Mouse (Mus musculus): ENCODE data around the gene Nr4a3. TPM values are rescaled to one million over a fixed set of nuclear protein-coding genes. Genes with fewer than 3 reads are reported as not detected.

The Nr4a3 gene
- polyA plus RNA-seq, 1 experiment: 0.33 TPM

DNA sequence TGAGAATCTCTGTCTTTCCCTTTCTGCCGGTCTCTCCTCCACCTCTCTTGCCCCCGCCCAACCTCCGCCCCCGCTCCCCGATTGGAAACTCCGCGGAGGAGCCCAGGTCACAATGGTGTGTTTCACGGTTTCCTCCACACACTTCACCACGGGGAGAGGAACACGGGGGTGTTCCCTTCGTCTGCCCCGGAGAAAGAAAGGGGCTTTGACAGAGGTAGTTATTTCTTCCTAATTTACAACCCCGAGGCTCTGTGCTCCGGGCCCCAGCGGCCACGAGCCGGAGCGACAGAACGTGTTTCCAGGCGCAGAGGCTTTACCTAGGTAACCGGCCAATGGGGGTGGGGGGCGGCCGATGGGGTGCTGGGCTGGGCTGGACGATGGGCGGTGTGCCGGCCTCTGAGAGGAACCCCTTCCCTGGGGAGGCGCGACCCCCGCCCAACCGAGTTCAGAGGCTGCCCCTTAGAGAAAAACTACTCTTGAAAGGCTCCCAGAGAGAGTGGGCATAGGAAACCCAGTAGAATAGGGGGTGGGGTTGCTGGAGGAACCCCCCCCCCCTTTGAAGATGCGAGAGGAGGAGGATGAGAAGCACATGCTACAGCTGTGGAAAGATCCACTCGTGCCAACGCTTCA, 2.3 kb downstream of the Nr4a3 start:
- no peaks in the 10 kb centered on the region for H3K36me3 ChIP-seq (ENCODE audit: control insufficient read depth, insufficient read depth, low read length, poor library complexity, severe bottlenecking)
- no peak for TF ChIP-seq POLR2A (IDR thresholded peaks at IDR 0.05; ENCODE audit: insufficient read depth, low read length)
- no peak for TF ChIP-seq EP300 (IDR thresholded peaks at IDR 0.05; ENCODE audit: insufficient read depth, low read depth, low read length)
- TF ChIP-seq CTCF (IDR thresholded peaks at IDR 0.05; ENCODE audit: low read depth, low read length): no peak
- no peaks in the 10 kb centered on the region for H3K9me3 ChIP-seq (replicated peaks; ENCODE audit: control insufficient read depth, insufficient read depth, low read length, poor library complexity, severe bottlenecking)
- 0 out of 2 replicates have a peak overlapping the region, but pooled peaks have one; percentile 14 for H3K4me3 ChIP-seq (ENCODE audit: low read depth, low read length)
- H3K27me3 ChIP-seq (ENCODE audit: control insufficient read depth, insufficient read depth, low read length, poor library complexity, severe bottlenecking): peaks cover 38% of the 10 kb centered on the region
- H3K27ac ChIP-seq (ENCODE audit: insufficient read depth, low read length): no peak overlapping the region
- H3K9ac ChIP-seq (ENCODE audit: low read depth, poor library complexity, severe bottlenecking): no peak overlapping the region
- no peaks in the 10 kb centered on the region for H3K4me1 ChIP-seq (ENCODE audit: control insufficient read depth, insufficient read depth, low read length)

DNA sequence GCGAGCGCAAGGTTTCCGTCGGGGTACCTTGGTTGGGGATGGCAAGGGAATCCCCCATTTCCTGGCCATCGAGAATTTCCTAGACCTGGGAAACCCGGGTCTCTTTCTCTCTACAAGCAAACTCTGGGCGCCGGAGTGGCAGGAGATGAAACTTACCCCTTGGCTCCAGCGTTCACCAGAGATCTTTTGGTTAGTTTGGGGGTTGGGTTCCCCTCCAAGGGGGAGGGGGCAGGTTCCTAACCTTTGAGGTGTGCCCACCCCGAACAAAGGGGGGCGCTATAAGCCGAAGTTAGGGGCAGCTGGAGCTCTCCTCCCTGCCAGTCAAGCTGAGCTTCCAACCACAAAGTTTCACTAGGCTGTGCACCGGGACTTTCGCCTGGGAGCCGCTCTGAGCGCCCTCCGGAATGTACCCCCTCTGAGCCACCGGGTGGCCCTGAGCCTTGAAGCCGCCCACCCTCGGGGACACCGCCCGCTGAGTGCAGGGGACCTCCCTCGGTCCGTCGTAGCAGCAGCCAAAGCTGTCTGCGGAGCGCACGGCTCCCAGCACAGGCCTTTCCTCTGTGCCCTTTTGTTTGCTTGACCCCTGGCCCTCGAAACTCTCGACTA, 2.9 kb downstream of the Nr4a3 start:
- H3K27me3 ChIP-seq (ENCODE audit: control insufficient read depth, insufficient read depth, low read length, poor library complexity, severe bottlenecking): peaks cover 38% of the 10 kb centered on the region
- no peaks in the 10 kb centered on the region for H3K9me3 ChIP-seq (replicated peaks; ENCODE audit: control insufficient read depth, insufficient read depth, low read length, poor library complexity, severe bottlenecking)
- H3K9ac ChIP-seq (ENCODE audit: low read depth, poor library complexity, severe bottlenecking): no peak overlapping the region
- H3K36me3 ChIP-seq (ENCODE audit: control insufficient read depth, insufficient read depth, low read length, poor library complexity, severe bottlenecking): no peaks in the 10 kb centered on the region
- no peaks in the 10 kb centered on the region for H3K4me1 ChIP-seq (ENCODE audit: control insufficient read depth, insufficient read depth, low read length)
- peak overlapping the region; percentile 29 for H3K4me3 ChIP-seq (ENCODE audit: low read depth, low read length)
- no peak for TF ChIP-seq EP300 (IDR thresholded peaks at IDR 0.05; ENCODE audit: insufficient read depth, low read depth, low read length)
- peak; percentile 29 for TF ChIP-seq CTCF (IDR thresholded peaks at IDR 0.05; ENCODE audit: low read depth, low read length)
- H3K27ac ChIP-seq (ENCODE audit: insufficient read depth, low read length): no peak overlapping the region

DNA sequence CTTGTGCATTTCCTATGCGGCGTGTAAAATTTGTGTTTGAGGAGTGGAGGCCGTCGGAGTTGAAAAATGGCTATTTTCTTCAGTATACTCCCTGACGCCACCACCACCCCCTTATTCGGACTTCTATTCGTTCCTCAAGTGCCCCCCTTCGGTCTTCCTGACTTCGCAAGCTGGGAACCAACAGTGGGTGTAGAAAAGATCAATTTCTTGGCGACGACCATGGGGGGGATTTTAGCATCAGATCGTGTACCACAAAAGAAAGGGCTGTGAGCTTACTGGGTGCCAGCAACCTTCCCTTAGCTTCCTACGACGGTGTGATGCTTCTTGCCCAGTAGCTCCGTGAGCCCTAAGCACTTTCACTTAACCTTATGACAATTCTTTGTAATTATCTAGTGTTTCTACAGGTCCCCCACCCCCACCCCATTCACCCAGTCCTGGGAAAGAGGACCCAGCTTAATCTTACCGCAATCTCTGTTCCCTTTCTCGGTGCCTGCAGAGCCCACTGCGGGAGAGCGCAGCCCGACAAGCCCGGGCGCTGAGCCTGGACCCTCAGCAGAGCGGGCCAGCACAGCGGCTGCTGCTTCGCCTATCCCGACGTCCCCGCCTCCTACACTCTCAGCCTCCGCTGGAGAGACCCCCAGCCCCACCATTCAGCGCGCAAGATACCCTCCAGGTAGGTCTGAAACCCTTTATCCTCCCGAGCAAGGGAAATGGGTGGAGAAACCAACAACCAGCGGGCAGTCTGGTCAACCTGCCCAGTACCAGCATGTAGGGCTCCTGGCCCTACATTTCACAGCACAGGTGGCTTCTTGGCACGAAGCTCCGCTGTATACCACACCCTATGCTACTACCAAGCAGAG, 3.7 kb downstream of the Nr4a3 start:
- Histone ChIP-seq H3K36me3 (ENCODE audit: control insufficient read depth, insufficient read depth, low read length, poor library complexity, severe bottlenecking) (no peaks in the 10 kb centered on the region), H3K27ac (ENCODE audit: insufficient read depth, low read length) (no peak overlapping the region), H3K4me1 (ENCODE audit: control insufficient read depth, insufficient read depth, low read length) (no peaks in the 10 kb centered on the region), H3K9me3 (replicated peaks; ENCODE audit: control insufficient read depth, insufficient read depth, low read length, poor library complexity, severe bottlenecking) (no peaks in the 10 kb centered on the region), H3K9ac (ENCODE audit: low read depth, poor library complexity, severe bottlenecking) (no peak overlapping the region), H3K4me3 (ENCODE audit: low read depth, low read length) (peak overlapping the region; percentile 29; the same call in 1 of the 2 replicates), H3K27me3 (ENCODE audit: control insufficient read depth, insufficient read depth, low read length, poor library complexity, severe bottlenecking) (peaks cover 38% of the 10 kb centered on the region)
- TF ChIP-seq EP300 (IDR thresholded peaks at IDR 0.05; ENCODE audit: insufficient read depth, low read depth, low read length) (no peak), POLR2A (IDR thresholded peaks at IDR 0.05; ENCODE audit: insufficient read depth, low read length) (no peak), CTCF (IDR thresholded peaks at IDR 0.05; ENCODE audit: low read depth, low read length) (no peak)

DNA sequence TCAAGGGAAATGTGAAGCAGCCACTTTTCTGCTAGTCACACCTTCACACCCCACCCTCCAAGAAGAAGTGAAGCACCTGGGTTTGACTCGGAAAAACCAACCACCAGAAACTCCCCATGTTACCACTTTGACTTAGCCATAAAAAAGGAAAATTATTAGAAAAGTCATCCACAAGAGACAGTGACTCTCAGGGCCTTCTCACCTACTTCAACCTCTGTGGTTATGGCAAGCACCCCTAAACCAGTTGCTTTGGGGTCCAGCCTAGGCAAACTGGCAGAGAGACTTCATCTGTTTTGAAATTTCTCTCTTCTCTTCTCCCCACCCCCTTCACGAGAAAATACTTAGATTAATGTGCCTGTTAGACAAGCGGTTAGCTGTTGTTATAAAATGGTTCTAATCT, 5.1 kb downstream of the Nr4a3 start:
- TF ChIP-seq POLR2A (IDR thresholded peaks at IDR 0.05; ENCODE audit: insufficient read depth, low read length): no peak
- no peak for TF ChIP-seq EP300 (IDR thresholded peaks at IDR 0.05; ENCODE audit: insufficient read depth, low read depth, low read length)
- TF ChIP-seq CTCF (IDR thresholded peaks at IDR 0.05; ENCODE audit: low read depth, low read length): no peak
- no peak overlapping the region for H3K27ac ChIP-seq (ENCODE audit: insufficient read depth, low read length)
- H3K36me3 ChIP-seq (ENCODE audit: control insufficient read depth, insufficient read depth, low read length, poor library complexity, severe bottlenecking): no peaks in the 10 kb centered on the region
- H3K4me3 ChIP-seq (ENCODE audit: low read depth, low read length): no peak overlapping the region
- no peaks in the 10 kb centered on the region for H3K9me3 ChIP-seq (replicated peaks; ENCODE audit: control insufficient read depth, insufficient read depth, low read length, poor library complexity, severe bottlenecking)
- H3K9ac ChIP-seq (ENCODE audit: low read depth, poor library complexity, severe bottlenecking): no peak overlapping the region
- H3K27me3 ChIP-seq (ENCODE audit: control insufficient read depth, insufficient read depth, low read length, poor library complexity, severe bottlenecking): peaks cover 38% of the 10 kb centered on the region
- no peaks in the 10 kb centered on the region for H3K4me1 ChIP-seq (ENCODE audit: control insufficient read depth, insufficient read depth, low read length)

DNA sequence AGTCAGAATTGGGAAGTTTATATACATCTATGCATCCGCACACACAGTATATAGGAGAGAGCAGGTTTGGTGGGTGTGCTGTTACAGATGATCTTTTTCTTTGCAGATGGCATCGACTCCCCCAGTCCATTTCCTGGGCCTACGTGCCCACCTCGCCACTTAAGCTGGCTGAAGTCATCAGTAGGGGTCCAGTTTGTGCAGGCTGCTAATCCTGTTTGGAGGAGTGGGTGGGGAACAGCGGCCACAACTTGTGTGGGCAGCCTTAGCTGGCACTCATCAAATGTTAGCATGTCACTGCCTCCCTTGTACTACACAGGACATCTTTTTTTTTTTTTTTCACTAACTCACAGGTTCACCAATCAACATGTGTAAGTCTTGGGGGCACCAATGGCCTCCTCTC, 5.5 kb downstream of the Nr4a3 start:
- no peak overlapping the region for H3K27ac ChIP-seq (ENCODE audit: insufficient read depth, low read length)
- TF ChIP-seq POLR2A (IDR thresholded peaks at IDR 0.05; ENCODE audit: insufficient read depth, low read length) (no peak), CTCF (IDR thresholded peaks at IDR 0.05; ENCODE audit: low read depth, low read length) (no peak), EP300 (IDR thresholded peaks at IDR 0.05; ENCODE audit: insufficient read depth, low read depth, low read length) (no peak)
- no peaks in the 10 kb centered on the region for H3K9me3 ChIP-seq (replicated peaks; ENCODE audit: control insufficient read depth, insufficient read depth, low read length, poor library complexity, severe bottlenecking)
- no peak overlapping the region for H3K9ac ChIP-seq (ENCODE audit: low read depth, poor library complexity, severe bottlenecking)
- H3K27me3 ChIP-seq (ENCODE audit: control insufficient read depth, insufficient read depth, low read length, poor library complexity, severe bottlenecking): peaks cover 36% of the 10 kb centered on the region
- no peaks in the 10 kb centered on the region for H3K36me3 ChIP-seq (ENCODE audit: control insufficient read depth, insufficient read depth, low read length, poor library complexity, severe bottlenecking)
- H3K4me1 ChIP-seq (ENCODE audit: control insufficient read depth, insufficient read depth, low read length): no peaks in the 10 kb centered on the region
- H3K4me3 ChIP-seq (ENCODE audit: low read depth, low read length): no peak overlapping the region
